Mouse (Mus musculus) midbrain, embryonic 16.5 days (tissue): ENCODE results near the gene Sf3b1. TPM values are rescaled to one million over a fixed set of nuclear protein-coding genes. Genes with fewer than 3 reads are reported as not detected.
"Not testable (repeated sequence)": the region's sequence is repeated elsewhere in the genome, so short reads cannot be mapped to it uniquely, and the experiment has no call there.

Experiments used
- ATAC-seq: fragments of 200-750 bp; cut with Nextera tagmentation; 2 replicates; pipeline ENCODE4 v1.8.0; 2017; ENCODE audit warnings: moderate TSS enrichment
- H3K27ac ChIP-seq: fragments of 300-500 bp; sonication (generic); 2 replicates; pipeline ENCODE4 v1.5.1; 2014; ENCODE audit warnings: mild to moderate bottlenecking, low read length, mixed read lengths
- H3K27me3 ChIP-seq: fragments of 300-500 bp; sonication (generic); 2 replicates; pipeline ENCODE4 v1.6.1; 2014; ENCODE audit warnings: low read depth, low read length, mixed read lengths; ENCODE audit not compliant: control insufficient read depth, insufficient read depth
- H3K36me3 ChIP-seq: fragments of 300-500 bp; sonication (generic); 2 replicates; pipeline ENCODE4 v1.6.1; 2014; ENCODE audit warnings: mild to moderate bottlenecking, low read length, moderate library complexity, mixed read lengths; ENCODE audit not compliant: control insufficient read depth, insufficient read depth
- H3K4me1 ChIP-seq: fragments of 300-500 bp; sonication (generic); 2 replicates; pipeline ENCODE4 v1.6.1; 2014; ENCODE audit warnings: mild to moderate bottlenecking, low read length, mixed read lengths; ENCODE audit not compliant: control insufficient read depth, insufficient read depth
- H3K4me2 ChIP-seq: fragments of 300-500 bp; sonication (generic); 2 replicates; pipeline ENCODE4 v1.6.1; 2014; ENCODE audit warnings: mild to moderate bottlenecking, low read length, mixed read lengths
- H3K4me3 ChIP-seq: fragments of 300-500 bp; sonication (generic); 2 replicates; pipeline ENCODE4 v1.5.1; 2014; ENCODE audit warnings: low read depth, mild to moderate bottlenecking, low read length, moderate library complexity, mixed read lengths
- H3K9ac ChIP-seq: fragments of 300-500 bp; sonication (generic); 2 replicates; pipeline ENCODE4 v1.6.1; 2014; ENCODE audit warnings: low read depth, low read length, mixed read lengths
- H3K9me3 ChIP-seq: fragments of 300-500 bp; sonication (generic); replicated peaks from 2 replicates; pipeline ENCODE4 v1.6.1; 2014; ENCODE audit warnings: mild to moderate bottlenecking, low read length, mixed read lengths; ENCODE audit not compliant: control insufficient read depth, poor library complexity, severe bottlenecking
- WGBS: fragments of 180-500 bp; shearing (Covaris S2); extraction: QIAGEN DNeasy Blood & Tissue Kit; methylation state at CpG from one replicate; pipeline ENCODE4 v1.1.7; 2014; 5-methylcytosine and 5-hydroxymethylcytosine counted together
- polyA plus RNA-seq: library from polyadenylated mRNA; unstranded; fragments of >200 nt; fragmentation: Nextera tagmentation; extraction: Ambion mirVana; gene quantifications from 2 replicates; pipeline ENCODE4 v1.2.1, GENCODE M21; 2015

Sf3b1 gene
- polyA plus RNA-seq, 1 experiment from 2014 or later, result 297 TPM

GRCm38 (mm10) chr1:55008313-55008712 is 19.0 kb downstream of the Sf3b1 start:
- peaks cover 24% of the 10 kb centered on the region for H3K36me3 ChIP-seq
- not testable (repeated sequence) for H3K9me3 ChIP-seq, H3K9ac ChIP-seq, ATAC-seq, H3K4me2 ChIP-seq, H3K4me3 ChIP-seq, H3K27me3 ChIP-seq, H3K4me1 ChIP-seq, H3K27ac ChIP-seq
- 91% methylated on average over 2 of the region's 2 CpGs for WGBS

GRCm38 (mm10) chr1:54993581-54993980 is 33.7 kb downstream of the Sf3b1 start:
- Histone ChIP-seq H3K27me3 (no peaks in the 10 kb centered on the region), H3K27ac (no peak overlapping the region), H3K9me3 (no peaks in the 10 kb centered on the region), H3K4me3 (no peak overlapping the region), H3K36me3 (peaks cover 53% of the 10 kb centered on the region), H3K4me1 (no peaks in the 10 kb centered on the region), H3K9ac (no peak overlapping the region), H3K4me2 (no peak overlapping the region)
- WGBS, result 95% methylated on average over 5 of the region's 5 CpGs
- ATAC-seq, result no peak

GRCm38 (mm10) chr1:54986248-54986647 is 41.0 kb downstream of the Sf3b1 start:
- Histone ChIP-seq H3K27ac (no peak overlapping the region), H3K27me3 (no peaks in the 10 kb centered on the region), H3K4me1 (no peaks in the 10 kb centered on the region), H3K9ac (no peak overlapping the region), H3K36me3 (peaks cover 25% of the 10 kb centered on the region), H3K9me3 (no peaks in the 10 kb centered on the region), H3K4me3 (no peak overlapping the region), H3K4me2 (no peak overlapping the region)
- WGBS, result 95% methylated on average over 5 of the region's 5 CpGs
- no peak for ATAC-seq

DNA sequence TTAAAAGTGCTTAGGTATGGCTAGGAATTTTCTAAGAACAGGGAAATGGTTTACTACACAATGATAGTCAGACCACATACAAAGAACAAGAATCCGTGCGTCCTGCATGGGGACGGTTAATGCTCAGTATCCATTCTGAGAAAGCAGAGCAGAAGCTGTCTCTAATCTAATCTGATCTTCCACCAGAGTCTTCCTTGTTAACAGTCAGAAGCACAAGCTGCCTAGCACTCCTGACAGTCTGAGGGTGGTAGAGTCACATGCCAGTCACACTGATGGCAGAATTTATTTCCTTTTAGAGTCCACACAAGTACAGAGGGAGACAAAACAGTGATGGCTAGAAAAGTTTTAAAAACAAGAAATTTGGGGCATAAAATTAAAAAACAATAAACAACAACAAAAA is 41.5 kb downstream of the Sf3b1 start:
- no peaks in the 10 kb centered on the region for H3K27me3 ChIP-seq
- H3K4me2 ChIP-seq, result no peak overlapping the region
- no peaks in the 10 kb centered on the region for H3K9me3 ChIP-seq
- H3K27ac ChIP-seq, result no peak overlapping the region
- H3K4me1 ChIP-seq, result no peaks in the 10 kb centered on the region
- H3K4me3 ChIP-seq, result no peak overlapping the region
- H3K9ac ChIP-seq, result no peak overlapping the region
- H3K36me3 ChIP-seq, result peaks cover 25% of the 10 kb centered on the region
- 93% methylated on average over 3 of the region's 3 CpGs for WGBS
- no peak for ATAC-seq

DNA sequence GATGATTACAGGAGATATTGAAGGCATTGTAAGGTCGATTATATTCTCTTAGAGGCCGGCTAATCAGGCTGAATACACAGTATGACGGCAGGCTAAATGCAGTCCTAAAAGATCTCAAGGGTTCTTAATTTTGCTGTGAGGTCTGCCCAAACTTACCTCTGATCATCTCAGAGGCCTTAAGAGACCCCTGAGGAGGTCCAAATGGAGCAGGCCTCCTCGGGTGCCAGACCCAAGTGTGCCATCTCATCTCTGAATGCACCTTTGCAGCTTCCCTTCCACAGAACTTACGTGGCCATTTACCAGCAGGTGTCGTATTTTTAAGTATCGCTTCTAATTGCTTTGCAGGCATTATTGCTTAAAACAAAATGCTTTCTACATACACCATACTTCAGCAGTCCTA is 43.1 kb downstream of the Sf3b1 start:
- H3K4me3 ChIP-seq, result no peak overlapping the region
- WGBS, result 90% methylated on average over 7 of the region's 7 CpGs
- H3K9me3 ChIP-seq, result no peaks in the 10 kb centered on the region
- H3K36me3 ChIP-seq, result peaks cover 15% of the 10 kb centered on the region
- no peak for ATAC-seq
- no peak overlapping the region for H3K4me2 ChIP-seq
- H3K27ac ChIP-seq, result no peak overlapping the region
- H3K27me3 ChIP-seq, result no peaks in the 10 kb centered on the region
- no peak overlapping the region for H3K9ac ChIP-seq
- H3K4me1 ChIP-seq, result no peaks in the 10 kb centered on the region

DNA sequence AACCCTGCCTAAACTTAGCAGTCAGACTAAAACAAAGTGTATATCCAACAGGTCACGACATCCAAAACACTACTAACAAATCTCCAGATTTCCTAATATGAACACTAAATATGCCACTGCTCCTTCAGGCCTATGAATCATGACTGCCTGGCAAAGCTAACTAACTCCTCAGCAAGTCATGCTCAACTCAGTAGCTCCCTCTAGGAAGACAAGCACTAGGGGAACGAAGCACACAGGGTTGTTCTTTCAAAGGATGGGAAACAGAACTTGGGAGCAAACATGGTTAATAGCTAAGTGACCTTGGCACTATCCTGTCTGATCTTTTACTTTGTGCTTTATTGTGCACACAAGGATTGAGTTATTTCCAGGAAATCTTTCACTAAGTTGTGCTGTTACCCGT is 43.9 kb downstream of the Sf3b1 start:
- peaks cover 12% of the 10 kb centered on the region; the same call in 1 of the 2 replicates for H3K36me3 ChIP-seq
- H3K9me3 ChIP-seq, result no peaks in the 10 kb centered on the region
- H3K27ac ChIP-seq, result no peak overlapping the region
- WGBS, result 66% methylated on average over 3 of the region's 3 CpGs
- H3K27me3 ChIP-seq, result no peaks in the 10 kb centered on the region
- H3K9ac ChIP-seq, result no peak overlapping the region
- no peak overlapping the region for H3K4me2 ChIP-seq
- H3K4me1 ChIP-seq, result no peaks in the 10 kb centered on the region
- no peak for ATAC-seq
- no peak overlapping the region for H3K4me3 ChIP-seq

DNA sequence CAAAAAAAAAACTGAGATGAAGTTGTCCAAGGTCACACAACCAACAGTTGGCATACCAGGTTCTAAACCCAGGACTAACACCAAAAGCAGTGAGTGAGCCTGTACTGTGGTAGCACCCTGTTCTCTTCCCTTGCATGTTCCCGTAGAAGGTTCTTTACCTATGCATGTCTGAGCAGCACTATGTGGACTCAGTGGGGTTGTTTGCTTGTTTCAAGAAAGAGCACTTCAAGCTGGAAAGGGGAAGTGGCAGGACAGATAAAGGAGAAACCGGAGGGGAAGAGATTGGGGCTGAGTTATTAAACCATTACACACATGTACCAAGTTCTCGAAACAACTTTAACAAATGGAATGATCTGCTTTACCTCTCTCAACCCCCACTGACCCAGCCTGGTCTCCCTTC is 44.6 kb downstream of the Sf3b1 start:
- no peaks in the 10 kb centered on the region for H3K9me3 ChIP-seq
- H3K27ac ChIP-seq, result no peak overlapping the region
- no peaks in the 10 kb centered on the region for H3K27me3 ChIP-seq
- 95% methylated on average over 3 of the region's 3 CpGs for WGBS
- H3K4me3 ChIP-seq, result no peak overlapping the region
- no peak overlapping the region for H3K9ac ChIP-seq
- ATAC-seq, result no peak
- no peaks in the 10 kb centered on the region for H3K4me1 ChIP-seq
- peaks cover 10% of the 10 kb centered on the region; the same call in 1 of the 2 replicates for H3K36me3 ChIP-seq
- H3K4me2 ChIP-seq, result no peak overlapping the region

- ATAC-seq, result peak; percentile 36; the same call in 1 of the 2 replicates
- Histone ChIP-seq H3K36me3 (no peaks in the 10 kb centered on the region), H3K4me2 (no peak overlapping the region), H3K4me3 (no peak overlapping the region), H3K4me1 (no peaks in the 10 kb centered on the region), H3K27me3 (no peaks in the 10 kb centered on the region), H3K9me3 (no peaks in the 10 kb centered on the region), H3K27ac (no peak overlapping the region), H3K9ac (no peak overlapping the region)
- 48% methylated on average over 1 of the region's 1 CpGs for WGBS
Observed at GRCm38 (mm10) chr1:54979226-54979984, 47.9 kb downstream of the Sf3b1 start.

GRCm38 (mm10) chr1:54971687-54972404 is 55.4 kb downstream of the Sf3b1 start:
- Histone ChIP-seq H3K36me3 (no peaks in the 10 kb centered on the region), H3K4me2 (no peak overlapping the region), H3K9ac (no peak overlapping the region), H3K27me3 (no peaks in the 10 kb centered on the region), H3K9me3 (no peaks in the 10 kb centered on the region), H3K27ac (no peak overlapping the region), H3K4me1 (no peaks in the 10 kb centered on the region), H3K4me3 (no peak overlapping the region)
- 88% methylated on average over 5 of the region's 5 CpGs for WGBS
- ATAC-seq, result no peak
